Mouse (Mus musculus) limb, embryonic 15.5 days (tissue): ENCODE data around the gene Gm20388. TPM values are rescaled to one million over a fixed set of nuclear protein-coding genes. Genes with fewer than 3 reads are reported as not detected.

Source experiments
- ATAC-seq: fragments of 200-750 bp; cut with Nextera tagmentation; 2 replicates; pipeline ENCODE4 v1.8.0; 2017; ENCODE audit warnings: low read depth, moderate TSS enrichment; ENCODE audit not compliant: insufficient number of reproducible peaks, low FRiP score, low TSS enrichment
- H3K27ac ChIP-seq: fragments of 300-500 bp; sonication (generic); 2 replicates; pipeline ENCODE4 v1.5.1; 2015; ENCODE audit warnings: moderate library complexity, mild to moderate bottlenecking, inconsistent platforms
- H3K27me3 ChIP-seq: fragments of 300-500 bp; sonication (generic); 2 replicates; pipeline ENCODE4 v1.6.1; 2015; ENCODE audit warnings: inconsistent platforms
- H3K36me3 ChIP-seq: fragments of 300-500 bp; sonication (generic); 2 replicates; pipeline ENCODE4 v1.6.1; 2015; ENCODE audit warnings: inconsistent platforms
- H3K4me1 ChIP-seq: fragments of 300-500 bp; sonication (generic); 2 replicates; pipeline ENCODE4 v1.6.1; 2015; ENCODE audit warnings: inconsistent platforms
- H3K4me2 ChIP-seq: fragments of 300-500 bp; sonication (generic); 2 replicates; pipeline ENCODE4 v1.6.1; 2015; ENCODE audit warnings: mild to moderate bottlenecking, inconsistent platforms
- H3K4me3 ChIP-seq: fragments of 300-500 bp; sonication (generic); 2 replicates; pipeline ENCODE4 v1.5.1; 2015; ENCODE audit warnings: mild to moderate bottlenecking, inconsistent platforms
- H3K9ac ChIP-seq: fragments of 300-500 bp; sonication (generic); 2 replicates; pipeline ENCODE4 v1.6.1; 2015; ENCODE audit warnings: inconsistent platforms
- H3K9me3 ChIP-seq: fragments of 300-500 bp; sonication (generic); 2 replicates; pipeline ENCODE4 v1.6.1; 2016; ENCODE audit warnings: inconsistent platforms
- WGBS: fragments of 180-500 bp; shearing (Covaris S2); methylation state at CpG from one replicate; pipeline ENCODE4 v1.1.7; 2015; 5-methylcytosine and 5-hydroxymethylcytosine counted together
- polyA plus RNA-seq: library from polyadenylated mRNA; unstranded; fragments of >200 nt; fragmentation: Nextera tagmentation; extraction: Ambion mirVana; gene quantifications from 2 replicates; pipeline ENCODE4 v1.2.1, GENCODE M21; 2015

Gm20388 gene
- polyA plus RNA-seq, 1 experiment from 2014 or later: 4.9 TPM

DNA sequence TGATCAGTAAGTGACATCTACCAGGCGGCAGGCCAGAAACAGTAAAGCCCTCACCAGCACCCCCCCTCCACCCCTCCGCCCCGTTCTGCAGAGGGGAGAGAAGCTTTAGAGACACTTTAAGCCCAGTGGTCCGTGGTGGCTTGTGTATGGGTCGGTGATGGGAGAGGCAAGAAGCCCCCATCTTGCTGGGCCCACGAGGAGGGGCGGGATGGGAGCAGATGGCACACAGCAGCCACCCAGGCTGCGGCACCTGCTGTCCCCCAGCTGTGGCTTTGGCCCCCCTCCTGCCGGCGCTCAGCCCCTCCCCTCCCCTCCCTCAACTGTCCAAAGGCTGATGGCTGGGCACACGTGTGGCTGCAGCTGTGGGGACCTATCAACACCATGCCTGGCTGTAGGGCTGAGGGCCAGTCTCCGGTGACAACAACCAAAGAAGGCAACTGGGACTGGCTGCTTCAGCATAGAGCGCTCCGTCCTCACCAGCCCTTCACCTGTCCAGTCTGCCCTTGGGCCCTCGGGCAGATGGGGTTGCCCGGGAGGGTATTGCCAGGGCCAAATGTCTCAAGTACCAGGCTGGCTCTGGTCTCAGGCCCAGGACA lies 2740.8 kb downstream of the Gm20388 start:
- H3K27ac ChIP-seq: no peak overlapping the region

DNA sequence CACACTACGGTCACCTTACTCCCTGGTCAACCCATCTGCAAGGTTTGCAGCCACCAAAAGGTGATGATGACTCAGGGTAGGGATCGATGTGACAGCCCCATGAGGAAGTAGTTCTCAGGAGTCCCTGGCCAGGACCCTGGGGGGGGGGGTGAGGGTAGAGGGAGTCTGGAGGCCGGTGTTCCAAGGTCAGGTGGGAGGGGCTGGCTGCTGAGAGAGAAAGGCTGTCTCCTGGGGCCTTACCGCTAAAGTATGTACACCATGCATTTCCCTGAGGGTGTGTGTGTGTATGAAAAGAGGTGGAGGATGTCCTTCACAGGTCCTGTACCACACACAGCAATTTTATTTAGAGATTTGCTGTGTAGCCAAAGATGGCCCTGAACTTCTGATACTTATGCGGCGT lies 2742.0 kb downstream of the Gm20388 start:
- H3K27me3 ChIP-seq: peaks cover 6% of the 10 kb centered on the region; the same call in 1 of the 2 replicates
- no peaks in the 10 kb centered on the region for H3K9me3 ChIP-seq
- no peak overlapping the region for H3K4me3 ChIP-seq
- no peak overlapping the region for H3K9ac ChIP-seq
- peaks cover 47% of the 10 kb centered on the region for H3K4me1 ChIP-seq
- no peak overlapping the region for H3K4me2 ChIP-seq
- H3K27ac ChIP-seq: no peak overlapping the region
- H3K36me3 ChIP-seq: no peaks in the 10 kb centered on the region
- WGBS: 61% methylated on average over 6 of the region's 6 CpGs
- ATAC-seq: no peak

More for the DNA sequence above, 2740.8 kb downstream of the Gm20388 start:
- Histone ChIP-seq H3K4me3 (no peak overlapping the region), H3K4me2 (no peak overlapping the region), H3K9me3 (no peaks in the 10 kb centered on the region), H3K4me1 (peaks cover 44% of the 10 kb centered on the region), H3K27me3 (peaks cover 6% of the 10 kb centered on the region; the same call in 1 of the 2 replicates), H3K36me3 (peaks cover 4% of the 10 kb centered on the region; the same call in 1 of the 2 replicates), H3K9ac (no peak overlapping the region)
- WGBS: 61% methylated on average over 16 of the region's 16 CpGs
- peak; percentile 46; the same call in 1 of the 2 replicates for ATAC-seq

DNA sequence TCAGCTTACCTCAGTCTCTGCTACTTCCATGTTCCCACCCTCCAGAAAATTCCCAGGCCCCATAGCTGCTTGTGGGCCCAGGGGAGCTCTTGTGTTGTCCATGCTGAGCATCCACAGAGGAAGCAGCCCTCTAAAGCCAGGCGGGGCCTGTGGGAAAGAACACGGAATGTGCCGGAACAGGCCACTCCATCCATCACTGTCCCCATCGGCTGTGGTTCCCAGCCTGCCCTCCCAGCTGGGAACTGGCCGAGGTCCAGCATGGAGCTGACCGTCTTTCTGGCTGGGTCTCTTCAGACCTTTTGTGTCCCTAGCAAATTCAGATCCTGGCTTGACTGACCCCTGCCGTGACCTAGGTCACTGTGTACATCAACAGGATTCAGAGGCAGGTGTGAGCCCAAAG lies 2744.1 kb downstream of the Gm20388 start:
- Histone ChIP-seq H3K36me3 (no peaks in the 10 kb centered on the region), H3K4me1 (peaks cover 54% of the 10 kb centered on the region), H3K27me3 (peaks cover 6% of the 10 kb centered on the region; the same call in 1 of the 2 replicates), H3K9ac (no peak overlapping the region), H3K9me3 (no peaks in the 10 kb centered on the region), H3K4me2 (no peak overlapping the region), H3K27ac (no peak overlapping the region), H3K4me3 (no peak overlapping the region)
- WGBS: 56% methylated on average over 7 of the region's 7 CpGs
- ATAC-seq: no peak

DNA sequence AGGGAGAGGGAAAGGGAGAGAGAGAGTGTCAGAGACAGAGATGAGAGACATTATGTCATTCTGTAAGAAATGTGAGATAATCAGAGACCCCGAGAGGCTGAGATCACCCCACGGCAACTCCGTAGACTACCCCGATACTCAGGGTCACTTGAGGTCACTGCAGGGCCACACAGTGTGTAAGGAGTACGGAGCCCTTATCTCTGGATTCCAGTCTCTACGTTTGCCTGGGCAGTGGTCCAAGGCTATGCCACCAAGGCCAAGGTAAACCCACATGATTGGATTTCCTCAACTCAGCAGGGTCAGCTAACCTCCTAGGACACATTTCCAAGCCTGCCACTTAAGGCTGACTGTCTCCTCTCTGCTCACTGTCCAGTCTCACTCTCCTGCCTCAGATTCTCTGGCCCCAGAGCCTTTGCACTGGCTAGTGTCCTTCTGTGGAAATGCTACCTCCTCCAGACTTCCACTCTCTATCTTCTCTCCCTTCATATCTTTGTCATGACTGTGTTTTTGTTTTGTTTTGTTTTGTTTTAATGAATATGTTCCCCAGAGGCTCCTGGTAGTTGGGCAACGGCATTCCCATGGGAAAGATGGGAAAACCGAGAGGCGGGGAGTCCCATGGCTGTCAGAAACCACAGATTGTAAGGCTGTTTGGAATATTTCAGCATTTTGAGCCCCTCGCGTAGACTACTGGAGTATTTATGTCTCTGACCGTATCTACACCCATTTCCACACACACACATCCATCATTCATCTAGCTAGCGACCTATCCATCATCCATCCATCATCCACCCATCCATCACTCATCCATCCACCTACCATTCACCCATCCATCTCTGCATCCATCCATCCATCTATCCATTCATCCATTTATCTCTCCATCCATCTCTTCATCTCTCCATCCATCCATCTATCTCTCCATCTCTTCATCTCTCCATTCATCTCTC lies 2745.7 kb downstream of the Gm20388 start:
- no peak for ATAC-seq
- H3K36me3 ChIP-seq: no peaks in the 10 kb centered on the region
- no peak overlapping the region for H3K9ac ChIP-seq
- H3K4me3 ChIP-seq: no peak overlapping the region
- H3K4me1 ChIP-seq: peaks cover 65% of the 10 kb centered on the region
- H3K9me3 ChIP-seq: no peaks in the 10 kb centered on the region
- peaks cover 4% of the 10 kb centered on the region; the same call in 1 of the 2 replicates for H3K27me3 ChIP-seq
- no peak overlapping the region for H3K27ac ChIP-seq
- WGBS: 73% methylated on average over 13 of the region's 13 CpGs
- no peak overlapping the region for H3K4me2 ChIP-seq

DNA sequence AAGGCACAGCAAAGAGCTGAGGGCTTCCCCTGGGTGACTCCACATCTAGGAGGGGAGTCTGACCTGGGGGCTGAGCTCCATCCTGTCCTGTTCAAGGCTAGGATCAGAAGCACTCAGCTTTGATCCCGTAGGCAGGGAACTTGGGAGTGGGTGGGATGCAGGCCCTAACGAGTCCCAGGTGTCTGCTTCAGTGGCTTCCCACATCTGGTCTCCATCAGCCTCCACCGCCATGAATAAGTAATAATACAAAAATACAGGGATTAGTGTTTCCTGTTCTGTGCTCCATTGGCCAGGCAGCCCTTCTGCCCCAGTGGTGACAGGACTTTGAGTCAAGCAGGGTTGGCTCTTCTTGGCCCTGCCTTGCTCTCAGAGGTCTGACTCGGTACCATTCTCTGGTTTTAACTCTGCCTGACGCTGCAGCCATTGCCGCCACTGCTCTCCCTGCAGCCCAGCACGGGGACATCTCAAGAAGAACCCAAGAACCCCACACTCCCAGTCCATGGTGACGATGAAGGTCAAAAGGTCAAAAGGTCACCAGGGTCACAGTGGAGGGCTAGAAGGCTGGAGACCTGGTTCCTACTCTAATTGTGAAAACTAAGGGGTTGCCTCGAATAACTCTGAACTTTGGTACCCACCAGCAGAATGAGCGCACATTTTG lies 2747.6 kb downstream of the Gm20388 start:
- Histone ChIP-seq H3K27me3 (no peaks in the 10 kb centered on the region), H3K4me1 (peaks cover 73% of the 10 kb centered on the region), H3K4me2 (peak overlapping the region; percentile 25; the same call in 1 of the 2 replicates), H3K27ac (peak overlapping the region; percentile 80), H3K9ac (no peak overlapping the region), H3K4me3 (no peak overlapping the region), H3K9me3 (no peaks in the 10 kb centered on the region), H3K36me3 (no peaks in the 10 kb centered on the region)
- no peak for ATAC-seq
- WGBS: 29% methylated on average over 10 of the region's 10 CpGs

- ATAC-seq: no peak
- H3K4me1 ChIP-seq: peaks cover 73% of the 10 kb centered on the region
- 19% methylated on average over 9 of the region's 9 CpGs for WGBS
These were observed 2748.1 kb downstream of the Gm20388 start for GRCm38 (mm10) chr8:122658807-122659160.

DNA sequence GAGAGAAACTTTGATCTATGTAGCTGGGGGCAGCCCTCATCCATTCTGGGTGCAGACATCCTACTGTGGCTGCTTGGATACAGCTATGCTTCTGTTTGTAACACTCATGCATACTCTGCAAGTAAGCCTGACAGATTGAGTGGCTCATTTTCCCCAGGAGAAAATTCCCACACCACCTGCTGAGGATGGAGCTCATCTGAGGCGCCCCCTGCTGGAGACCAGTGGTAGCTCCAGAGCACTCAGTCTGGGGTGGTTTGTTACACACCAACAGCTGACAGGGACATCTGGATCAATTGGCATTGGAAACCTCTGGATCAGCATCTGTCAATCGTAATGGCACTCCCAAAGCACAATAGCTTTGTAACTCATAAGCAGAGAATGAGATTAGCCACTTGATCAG lies 2749.4 kb downstream of the Gm20388 start:
- no peak overlapping the region for H3K4me2 ChIP-seq
- peaks cover 79% of the 10 kb centered on the region for H3K4me1 ChIP-seq
- no peaks in the 10 kb centered on the region for H3K27me3 ChIP-seq
- H3K9ac ChIP-seq: no peak overlapping the region
- H3K36me3 ChIP-seq: no peaks in the 10 kb centered on the region
- ATAC-seq: no peak
- no peak overlapping the region for H3K4me3 ChIP-seq
- H3K27ac ChIP-seq: no peak overlapping the region
- 74% methylated on average over 2 of the region's 2 CpGs for WGBS
- H3K9me3 ChIP-seq: no peaks in the 10 kb centered on the region

More at GRCm38 (mm10) chr8:122658807-122659160, 2748.1 kb downstream of the Gm20388 start:
- no peaks in the 10 kb centered on the region for H3K9me3 ChIP-seq
- H3K36me3 ChIP-seq: no peaks in the 10 kb centered on the region
- no peaks in the 10 kb centered on the region for H3K27me3 ChIP-seq
- H3K4me3 ChIP-seq: no peak overlapping the region
- H3K27ac ChIP-seq: peak overlapping the region; percentile 80
- H3K9ac ChIP-seq: no peak overlapping the region
- H3K4me2 ChIP-seq: peak overlapping the region; percentile 25; the same call in 1 of the 2 replicates

GRCm38 (mm10) chr8:122661138-122661537 lies 2750.5 kb downstream of the Gm20388 start:
- Histone ChIP-seq H3K9me3 (no peaks in the 10 kb centered on the region), H3K27ac (peak overlapping the region; percentile 67), H3K36me3 (no peaks in the 10 kb centered on the region), H3K4me1 (peaks cover 86% of the 10 kb centered on the region), H3K27me3 (no peaks in the 10 kb centered on the region), H3K4me3 (no peak overlapping the region), H3K4me2 (0 out of 2 replicates have a peak overlapping the region, but pooled peaks have one; percentile 10), H3K9ac (no peak overlapping the region)
- ATAC-seq: peak; percentile 68
- WGBS: 3% methylated on average over 7 of the region's 7 CpGs

GRCm38 (mm10) chr8:122661894-122662293 lies 2751.3 kb downstream of the Gm20388 start:
- Histone ChIP-seq H3K4me3 (no peak overlapping the region), H3K27ac (no peak overlapping the region), H3K9ac (no peak overlapping the region), H3K9me3 (no peaks in the 10 kb centered on the region), H3K27me3 (no peaks in the 10 kb centered on the region), H3K4me2 (no peak overlapping the region), H3K4me1 (peaks cover 94% of the 10 kb centered on the region), H3K36me3 (no peaks in the 10 kb centered on the region)
- ATAC-seq: no peak
- 76% methylated on average over 2 of the region's 2 CpGs for WGBS

- WGBS: 52% methylated on average over 3 of the region's 3 CpGs
- Histone ChIP-seq H3K9ac (no peak overlapping the region), H3K4me3 (no peak overlapping the region), H3K27ac (no peak overlapping the region), H3K9me3 (no peaks in the 10 kb centered on the region), H3K4me1 (peaks cover 95% of the 10 kb centered on the region), H3K36me3 (no peaks in the 10 kb centered on the region), H3K4me2 (no peak overlapping the region), H3K27me3 (no peaks in the 10 kb centered on the region)
- no peak for ATAC-seq
These were observed 2752.5 kb downstream of the Gm20388 start for GRCm38 (mm10) chr8:122663106-122663505.

DNA sequence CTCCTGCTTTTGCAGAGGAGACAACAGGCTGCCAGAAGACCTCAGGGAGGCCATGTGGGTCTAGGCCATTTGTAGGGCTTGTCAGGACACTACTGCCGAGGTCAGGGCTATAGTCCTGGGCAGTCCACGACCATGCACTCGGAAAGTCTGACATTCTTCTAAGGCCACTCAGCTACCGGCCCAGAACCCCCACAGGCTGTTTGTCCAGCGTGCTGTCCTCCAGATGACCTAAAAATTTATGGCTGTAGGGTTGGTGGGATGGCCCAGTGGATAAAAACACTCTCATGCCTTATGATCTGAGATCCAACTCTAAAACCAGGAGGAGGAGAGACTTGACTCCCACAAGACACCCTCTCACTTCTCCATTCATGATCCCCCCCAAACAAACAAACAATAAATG lies 2753.0 kb downstream of the Gm20388 start:
- Histone ChIP-seq H3K36me3 (no peaks in the 10 kb centered on the region), H3K4me1 (peaks cover 89% of the 10 kb centered on the region), H3K9me3 (no peaks in the 10 kb centered on the region), H3K9ac (no peak overlapping the region), H3K4me3 (no peak overlapping the region), H3K4me2 (no peak overlapping the region), H3K27ac (no peak overlapping the region), H3K27me3 (no peaks in the 10 kb centered on the region)
- no peak for ATAC-seq
- WGBS: 65% methylated on average over 5 of the region's 5 CpGs
